Mouse (Mus musculus) embryonic fibroblast, embryonic 13.5 days (primary cell): ENCODE results near the gene Prl7b1. TPM values are rescaled to one million over a fixed set of nuclear protein-coding genes. Genes with fewer than 3 reads are reported as not detected.

Source experiments
- H3K27ac ChIP-seq: 2 replicates; pipeline ENCODE4 v1.5.1; 2012; ENCODE audit warnings: low read length, control low read depth, inconsistent platforms; ENCODE audit not compliant: insufficient read depth
- H3K4me1 ChIP-seq: 2 replicates; pipeline ENCODE4 v1.6.1; 2011; ENCODE audit warnings: low read length; ENCODE audit not compliant: control insufficient read depth, insufficient read depth
- H3K4me3 ChIP-seq: 2 replicates; pipeline ENCODE4 v1.5.1; 2011; ENCODE audit warnings: mild to moderate bottlenecking, control low read depth, low read length; ENCODE audit not compliant: insufficient read depth
- CTCF ChIP-seq: IDR thresholded peaks from 2 replicates; pipeline ENCODE4 v1.5.1; 2011; ENCODE audit warnings: mild to moderate bottlenecking, control low read depth, low read length, moderate library complexity, borderline replicate concordance; ENCODE audit not compliant: insufficient read depth
- POLR2A ChIP-seq: IDR thresholded peaks from 2 replicates; pipeline ENCODE4 v1.6.1; 2011; ENCODE audit warnings: low read depth, mild to moderate bottlenecking, control low read depth, low read length, moderate library complexity
- polyA plus RNA-seq: library from polyadenylated mRNA; stranded (reverse); fragments of >200 nt; gene quantifications from 2 replicates; pipeline ENCODE4 v1.2.4, GENCODE M21; 2011; ENCODE audit warnings: low read depth; ENCODE audit not compliant: missing spikeins, insufficient read length

The Prl7b1 gene
- polyA plus RNA-seq = not detected in 2 replicates

DNA sequence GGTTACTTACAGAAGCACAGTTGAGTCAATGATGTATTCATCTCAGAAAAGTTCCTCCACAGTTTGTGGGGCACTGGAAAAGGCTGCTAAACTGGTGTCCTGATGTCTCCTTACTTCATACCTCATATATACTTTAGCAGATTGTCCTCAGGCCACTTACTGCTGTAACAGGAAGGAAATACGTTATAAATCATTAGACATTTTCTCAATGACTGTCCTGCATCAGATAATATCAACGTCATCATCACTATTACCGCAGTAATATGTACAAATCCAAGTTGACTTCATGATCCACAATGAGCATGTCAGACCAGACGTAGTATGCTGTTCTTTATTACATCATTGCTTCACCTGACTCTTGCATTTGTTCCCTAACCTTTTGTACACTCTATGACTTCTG, at the start of gene Prl7b1:
Prl7b1 (minus strand) TSS at position 101 of the 400 bp plus-strand sequence.
- TF ChIP-seq CTCF (no peak), POLR2A (no peak)
- H3K27ac ChIP-seq = no peak within 1 kb of the TSS
- H3K4me1 ChIP-seq = no peaks in the 10 kb centered on the region
- no peak within 1 kb of the TSS for H3K4me3 ChIP-seq

DNA sequence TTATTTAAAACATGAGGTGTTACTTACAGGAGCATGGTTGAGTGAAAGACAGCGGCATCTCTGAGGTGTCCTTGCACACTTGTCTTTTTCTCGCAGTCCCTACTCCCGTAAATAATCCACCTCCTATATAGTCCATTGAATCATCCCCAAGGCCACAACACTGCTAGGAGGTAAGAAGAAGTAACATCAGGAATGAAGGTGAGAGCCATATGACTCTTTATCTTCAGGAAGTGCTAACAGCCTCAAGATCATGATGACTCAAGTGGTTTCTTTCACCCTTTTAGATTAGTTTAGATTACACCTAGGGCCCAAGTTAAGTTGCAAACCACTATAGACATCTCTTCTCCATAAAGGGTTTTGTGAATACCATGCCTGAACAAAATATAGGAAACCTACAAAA, 32.0 kb upstream of the Prl7b1 start, which contains the start of gene Prl7a1:
Prl7a1 (minus strand) TSS at position 101 of the 400 bp plus-strand sequence.
- TF ChIP-seq CTCF (no peak), POLR2A (no peak)
- H3K4me1 ChIP-seq = no peaks in the 10 kb centered on the region
- no peak within 1 kb of the TSS for H3K4me3 ChIP-seq
- H3K27ac ChIP-seq = no peak within 1 kb of the TSS

DNA sequence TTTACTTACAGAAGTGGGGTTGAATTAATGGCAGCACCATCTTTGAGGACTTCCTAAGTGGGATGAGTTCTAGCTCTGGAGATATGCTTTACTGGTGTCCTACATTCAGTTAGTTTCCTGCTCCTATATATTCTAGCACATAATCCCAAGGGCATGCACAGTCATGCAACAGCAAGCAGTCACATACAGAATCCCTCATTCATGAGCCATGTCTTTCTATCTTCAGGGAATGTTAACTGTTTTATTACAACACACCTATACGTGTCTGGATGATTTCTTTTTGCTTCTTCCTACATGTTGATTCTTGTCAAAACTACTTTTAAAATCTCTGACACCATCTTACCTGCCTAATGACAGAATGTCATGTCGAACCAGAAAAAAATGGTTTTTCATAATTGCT, 28.3 kb downstream of the Prl7b1 start, which contains the start of gene Prl8a1:
Prl8a1 (minus strand) TSS at position 101 of the 400 bp plus-strand sequence.
- TF ChIP-seq POLR2A (no peak), CTCF (no peak)
- H3K4me3 ChIP-seq = no peak within 1 kb of the TSS
- H3K27ac ChIP-seq = no peak within 1 kb of the TSS
- H3K4me1 ChIP-seq = no peaks in the 10 kb centered on the region

DNA sequence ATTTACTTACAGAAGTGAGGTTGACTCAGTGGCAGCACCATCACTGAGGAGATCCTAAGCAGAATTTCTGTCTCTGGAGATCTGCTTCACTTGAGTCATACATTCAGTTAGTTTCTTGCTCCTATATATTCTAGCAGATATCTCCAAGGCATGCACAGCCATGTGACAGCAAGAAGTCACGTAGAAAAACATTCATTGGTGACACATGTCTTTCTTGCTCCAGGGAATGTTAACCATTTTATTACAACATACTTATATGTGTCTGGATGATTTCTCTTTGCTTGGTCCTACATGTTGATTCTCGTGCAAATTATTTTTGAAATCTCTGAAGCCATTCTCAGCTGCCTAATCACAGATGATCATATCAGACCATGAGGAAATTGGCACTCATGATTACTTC, 45.9 kb downstream of the Prl7b1 start, which contains the start of gene Prl8a9:
Prl8a9 (minus strand) TSS at position 101 of the 400 bp plus-strand sequence.
- no peak within 1 kb of the TSS for H3K4me3 ChIP-seq
- H3K4me1 ChIP-seq = no peaks in the 10 kb centered on the region
- TF ChIP-seq POLR2A (no peak), CTCF (no peak)
- H3K27ac ChIP-seq = no peak within 1 kb of the TSS

DNA sequence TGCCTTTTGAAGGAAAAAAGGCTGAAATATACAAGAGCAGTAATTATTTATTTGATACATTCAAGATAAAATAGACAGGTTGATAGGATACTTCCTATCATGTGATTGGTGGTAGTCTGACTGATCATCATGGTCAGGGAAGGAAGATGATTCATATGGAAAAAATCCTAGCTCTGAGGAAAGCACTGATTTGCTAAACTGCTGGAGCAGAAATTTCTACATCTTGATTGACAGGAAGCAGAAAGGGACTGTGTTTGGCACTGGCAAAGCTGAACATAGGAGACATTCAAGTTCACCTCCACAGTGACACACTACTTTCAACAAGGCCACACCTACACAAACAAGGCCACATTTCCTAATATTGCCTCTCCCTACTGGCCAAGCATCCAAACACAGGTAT, 57.0 kb downstream of the Prl7b1 start:
- H3K4me1 ChIP-seq = peaks cover 3% of the 10 kb centered on the region
- H3K4me3 ChIP-seq = no peak overlapping the region
- no peak overlapping the region for H3K27ac ChIP-seq
- TF ChIP-seq CTCF = no peak
- TF ChIP-seq POLR2A = no peak

Other genes with a start within 250 kb of the Prl7b1 start
- gene Prl2b1, start 219.7 kb downstream of the Prl7b1 start, polyA plus RNA-seq = not detected in 2 replicates
- gene Prl8a6, start 171.9 kb downstream of the Prl7b1 start, polyA plus RNA-seq = not detected in 2 replicates
- gene Prl8a8, start 97.4 kb downstream of the Prl7b1 start, polyA plus RNA-seq = not detected in 2 replicates
- not detected in 2 replicates for gene Prl8a9, start 46.0 kb downstream of the Prl7b1 start, polyA plus RNA-seq
- gene Prl8a1, start 28.4 kb downstream of the Prl7b1 start, polyA plus RNA-seq = not detected in 2 replicates
- not detected in 2 replicates for gene Prl7a1, start 31.9 kb upstream of the Prl7b1 start, polyA plus RNA-seq
- gene Prl7a2, start 57.5 kb upstream of the Prl7b1 start, polyA plus RNA-seq = not detected in 2 replicates
- gene Prl7d1, start 106.2 kb upstream of the Prl7b1 start, polyA plus RNA-seq = not detected in 2 replicates
- gene Prl7c1, start 170.2 kb upstream of the Prl7b1 start, polyA plus RNA-seq = not detected in 2 replicates
- gene Prl2a1, start 191.1 kb upstream of the Prl7b1 start, polyA plus RNA-seq = not detected in 2 replicates
- gene Prl2c1, start 238.8 kb upstream of the Prl7b1 start, polyA plus RNA-seq = not detected in 2 replicates